Mouse (Mus musculus): ENCODE results near the gene Ptprr. TPM values are rescaled to one million over a fixed set of nuclear protein-coding genes. Genes with fewer than 3 reads are reported as not detected.

The Ptprr gene
- polyA plus RNA-seq, 1 experiment from 2014 or later = 2.2 TPM

DNA sequence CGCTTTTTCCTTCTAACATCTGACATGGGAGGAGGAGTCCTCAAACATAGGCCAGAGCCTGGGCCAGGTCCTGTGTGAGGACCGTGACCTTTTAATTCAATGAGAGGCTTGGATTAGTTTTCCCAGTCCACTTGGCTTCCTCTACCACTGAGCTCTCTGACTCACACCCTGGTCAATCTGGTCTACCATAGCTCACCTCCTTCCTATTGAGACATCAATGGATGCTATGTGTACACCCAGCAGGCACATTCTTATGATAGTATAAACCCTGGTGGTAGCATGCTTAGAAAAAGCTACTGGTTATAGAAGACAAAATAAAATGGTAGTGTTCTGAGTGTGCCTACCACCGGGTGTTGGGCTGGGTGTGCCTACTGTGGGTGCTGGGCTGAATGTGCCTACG lies 278.4 kb downstream of the Ptprr start:
- ATAC-seq (replicated peaks; ENCODE audit: low FRiP score, low read depth) = no peak
- H3K36me3 ChIP-seq (ENCODE audit: insufficient read depth, low read length) = no peaks in the 10 kb centered on the region
- no peak for TF ChIP-seq CTCF (IDR thresholded peaks at IDR 0.05; ENCODE audit: low read depth)
- 84% methylated on average over 4 of the region's 4 CpGs for WGBS
- no peak overlapping the region for H3K27ac ChIP-seq
- no peak for DNase-seq (ENCODE audit: low spot score)
- no peaks in the 10 kb centered on the region for H3K27me3 ChIP-seq (ENCODE audit: insufficient read depth, low read length)
- H3K4me3 ChIP-seq (replicated peaks; ENCODE audit: low read depth, low read length) = no peak overlapping the region
- H3K4me1 ChIP-seq (replicated peaks; ENCODE audit: insufficient read depth, low read length) = no peaks in the 10 kb centered on the region; the same call in 1 of the 2 replicates
- no peak overlapping the region for H3K9ac ChIP-seq (ENCODE audit: low read depth, low read length)
- H3K9me3 ChIP-seq (replicated peaks; ENCODE audit: low read length) = no peaks in the 10 kb centered on the region
- H3K4me2 ChIP-seq (ENCODE audit: low read length) = no peak overlapping the region

DNA sequence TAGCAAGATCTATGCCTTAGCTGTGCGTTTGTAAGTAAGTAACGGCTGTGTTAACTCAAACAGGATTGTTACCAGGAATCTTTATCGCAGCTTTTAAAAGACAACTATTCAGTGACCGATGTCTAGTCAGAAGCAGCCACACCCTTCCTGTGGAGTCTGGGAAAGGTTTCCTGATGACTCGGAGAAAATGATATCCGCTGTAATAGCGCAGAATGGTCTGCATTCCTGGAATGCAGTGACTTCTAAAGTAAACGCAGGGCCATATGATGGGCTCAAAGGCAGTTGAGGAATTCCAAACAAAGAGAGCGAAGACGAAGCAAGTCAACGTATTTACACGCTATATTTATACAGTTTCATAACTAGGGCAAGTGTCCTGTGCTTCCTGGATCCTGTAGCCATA lies 279.8 kb downstream of the Ptprr start:
- Histone ChIP-seq H3K36me3 (ENCODE audit: insufficient read depth, low read length) (no peaks in the 10 kb centered on the region), H3K27me3 (ENCODE audit: insufficient read depth, low read length) (no peaks in the 10 kb centered on the region), H3K9me3 (replicated peaks; ENCODE audit: low read length) (no peaks in the 10 kb centered on the region), H3K4me3 (replicated peaks; ENCODE audit: low read depth, low read length) (no peak overlapping the region), H3K27ac (no peak overlapping the region), H3K4me2 (ENCODE audit: low read length) (no peak overlapping the region), H3K9ac (ENCODE audit: low read depth, low read length) (no peak overlapping the region), H3K4me1 (replicated peaks; ENCODE audit: insufficient read depth, low read length) (no peaks in the 10 kb centered on the region; the same call in 1 of the 2 replicates)
- no peak for TF ChIP-seq CTCF (IDR thresholded peaks at IDR 0.05; ENCODE audit: low read depth)
- ATAC-seq (replicated peaks; ENCODE audit: low FRiP score, low read depth) = no peak
- DNase-seq (ENCODE audit: low spot score) = peak; percentile 50
- 50% methylated on average over 12 of the region's 12 CpGs for WGBS

DNA sequence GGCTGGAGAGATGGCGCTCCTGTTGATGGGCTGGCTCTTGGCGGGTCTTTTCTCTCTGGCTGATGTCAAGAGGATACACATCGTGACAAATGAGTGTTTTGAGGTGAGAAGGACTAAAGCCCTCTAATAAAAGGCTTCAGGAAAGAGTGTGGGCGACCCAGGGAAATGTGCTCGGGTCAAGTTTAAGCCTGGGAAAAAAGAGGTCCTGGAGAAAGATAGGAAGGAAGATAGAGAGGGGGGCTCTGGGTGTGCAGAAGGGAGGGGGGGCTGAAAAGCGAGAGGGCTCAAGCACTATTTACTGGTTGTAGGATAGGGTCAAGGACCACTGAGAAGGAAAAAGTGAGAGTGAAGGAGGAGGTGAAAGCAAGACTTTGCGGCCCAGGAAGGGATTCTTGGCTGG lies 282.8 kb downstream of the Ptprr start:
- H3K9ac ChIP-seq (ENCODE audit: low read depth, low read length) = peak overlapping the region; percentile 52; the same call in 1 of the 2 replicates
- DNase-seq (ENCODE audit: low spot score) (peak; percentile 56), ATAC-seq (replicated peaks; ENCODE audit: low FRiP score, low read depth) (no peak)
- H3K4me1 ChIP-seq (replicated peaks; ENCODE audit: insufficient read depth, low read length) = no peaks in the 10 kb centered on the region; the same call in 1 of the 2 replicates
- peak overlapping the region; percentile 14; the same call in 1 of the 2 replicates for H3K27ac ChIP-seq
- no peaks in the 10 kb centered on the region for H3K36me3 ChIP-seq (ENCODE audit: insufficient read depth, low read length)
- 17% methylated on average over 7 of the region's 7 CpGs for WGBS
- peak overlapping the region; percentile 40 for H3K4me3 ChIP-seq (replicated peaks; ENCODE audit: low read depth, low read length)
- H3K27me3 ChIP-seq (ENCODE audit: insufficient read depth, low read length) = no peaks in the 10 kb centered on the region
- no peak for TF ChIP-seq CTCF (IDR thresholded peaks at IDR 0.05; ENCODE audit: low read depth)
- H3K4me2 ChIP-seq (ENCODE audit: low read length) = peak overlapping the region; percentile 82
- no peaks in the 10 kb centered on the region for H3K9me3 ChIP-seq (replicated peaks; ENCODE audit: low read length)

- ATAC-seq (replicated peaks; ENCODE audit: low FRiP score, low read depth) (peak; percentile 43; the same call in 1 of the 2 replicates), DNase-seq (ENCODE audit: low spot score) (peak; percentile 57)
- no peak for TF ChIP-seq CTCF (IDR thresholded peaks at IDR 0.05; ENCODE audit: low read depth)
- H3K9me3 ChIP-seq (replicated peaks; ENCODE audit: low read length) = no peaks in the 10 kb centered on the region
- no peaks in the 10 kb centered on the region for H3K27me3 ChIP-seq (ENCODE audit: insufficient read depth, low read length)
- H3K4me3 ChIP-seq (replicated peaks; ENCODE audit: low read depth, low read length) = peak overlapping the region; percentile 40
- H3K36me3 ChIP-seq (ENCODE audit: insufficient read depth, low read length) = no peaks in the 10 kb centered on the region
- H3K27ac ChIP-seq = peak overlapping the region; percentile 64
- H3K9ac ChIP-seq (ENCODE audit: low read depth, low read length) = peak overlapping the region; percentile 52
- peak overlapping the region; percentile 82 for H3K4me2 ChIP-seq (ENCODE audit: low read length)
- H3K4me1 ChIP-seq (replicated peaks; ENCODE audit: insufficient read depth, low read length) = no peaks in the 10 kb centered on the region; the same call in 1 of the 2 replicates
- under 1% methylated on average over 36 of the region's 36 CpGs for WGBS
Observed at GRCm38 (mm10) chr10:116301258-116301657, 283.2 kb downstream of the Ptprr start.

DNA sequence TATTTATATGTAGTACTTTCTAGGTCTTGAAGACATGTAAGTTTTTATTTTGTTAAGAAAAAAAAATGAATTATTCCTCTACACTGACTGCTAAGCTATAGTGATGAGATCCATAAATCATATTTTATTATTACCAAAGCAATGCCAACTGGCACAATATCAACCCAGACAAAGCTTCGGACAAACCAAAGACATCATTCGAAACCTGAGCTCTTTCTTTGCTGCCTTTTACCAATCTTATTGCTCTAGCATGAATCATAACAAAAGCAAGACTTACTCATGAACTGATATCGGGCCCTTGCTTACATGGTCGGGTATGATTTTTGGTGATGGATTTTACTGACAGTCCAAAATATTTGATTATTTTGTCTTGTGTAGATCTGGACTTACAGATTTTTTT lies 286.3 kb downstream of the Ptprr start:
- Histone ChIP-seq H3K9ac (ENCODE audit: low read depth, low read length) (no peak overlapping the region), H3K4me1 (replicated peaks; ENCODE audit: insufficient read depth, low read length) (no peaks in the 10 kb centered on the region; the same call in 1 of the 2 replicates), H3K27ac (no peak overlapping the region), H3K4me2 (ENCODE audit: low read length) (no peak overlapping the region), H3K9me3 (replicated peaks; ENCODE audit: low read length) (no peaks in the 10 kb centered on the region), H3K4me3 (replicated peaks; ENCODE audit: low read depth, low read length) (no peak overlapping the region), H3K36me3 (ENCODE audit: insufficient read depth, low read length) (no peaks in the 10 kb centered on the region), H3K27me3 (ENCODE audit: insufficient read depth, low read length) (no peaks in the 10 kb centered on the region)
- DNase-seq (ENCODE audit: low spot score) (no peak), ATAC-seq (replicated peaks; ENCODE audit: low FRiP score, low read depth) (no peak)
- WGBS = 78% methylated on average over 4 of the region's 4 CpGs
- no peak for TF ChIP-seq CTCF (IDR thresholded peaks at IDR 0.05; ENCODE audit: low read depth)

DNA sequence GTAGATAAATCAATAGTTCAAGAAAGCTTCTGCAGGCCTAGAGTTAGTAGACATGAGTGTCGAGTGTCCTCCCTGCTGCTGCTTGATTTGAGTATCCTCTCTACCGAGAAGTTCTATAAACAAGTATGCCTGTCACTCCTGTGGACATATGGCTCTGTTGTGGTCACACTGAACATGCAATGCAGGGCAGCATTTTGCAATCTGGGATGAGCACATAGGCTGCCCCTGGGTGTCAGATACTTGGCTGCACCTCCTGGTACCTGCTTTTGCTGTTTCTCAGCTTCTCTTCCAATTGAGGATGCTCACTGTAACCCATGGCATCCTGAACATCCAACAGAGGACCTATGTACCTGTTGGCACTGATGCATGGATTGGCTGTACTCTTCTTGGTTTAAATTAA lies 291.4 kb downstream of the Ptprr start:
- Histone ChIP-seq H3K4me2 (ENCODE audit: low read length) (no peak overlapping the region), H3K27me3 (ENCODE audit: insufficient read depth, low read length) (no peaks in the 10 kb centered on the region), H3K27ac (no peak overlapping the region), H3K4me3 (replicated peaks; ENCODE audit: low read depth, low read length) (no peak overlapping the region), H3K4me1 (replicated peaks; ENCODE audit: insufficient read depth, low read length) (no peaks in the 10 kb centered on the region), H3K9me3 (replicated peaks; ENCODE audit: low read length) (no peaks in the 10 kb centered on the region), H3K36me3 (ENCODE audit: insufficient read depth, low read length) (no peaks in the 10 kb centered on the region), H3K9ac (ENCODE audit: low read depth, low read length) (no peak overlapping the region)
- DNase-seq (ENCODE audit: low spot score) (no peak), ATAC-seq (replicated peaks; ENCODE audit: low FRiP score, low read depth) (no peak)
- WGBS = 41% methylated on average over 2 of the region's 2 CpGs
- no peak for TF ChIP-seq CTCF (IDR thresholded peaks at IDR 0.05; ENCODE audit: low read depth)

All from kidney, postnatal 0 days (tissue).